Mouse (Mus musculus) A20 (cell line): ENCODE measurements around the gene Golga2.
"Not testable (repeated sequence)": the region's sequence is repeated elsewhere in the genome, so short reads cannot be mapped to it uniquely, and the experiment has no call there.

Experiments
- DNase-seq: peaks from one replicate; pipeline ENCODE4 v3.0.0-alpha.2; 2011; ENCODE audit warnings: low read depth, low spot score

Gene Golga2

DNA sequence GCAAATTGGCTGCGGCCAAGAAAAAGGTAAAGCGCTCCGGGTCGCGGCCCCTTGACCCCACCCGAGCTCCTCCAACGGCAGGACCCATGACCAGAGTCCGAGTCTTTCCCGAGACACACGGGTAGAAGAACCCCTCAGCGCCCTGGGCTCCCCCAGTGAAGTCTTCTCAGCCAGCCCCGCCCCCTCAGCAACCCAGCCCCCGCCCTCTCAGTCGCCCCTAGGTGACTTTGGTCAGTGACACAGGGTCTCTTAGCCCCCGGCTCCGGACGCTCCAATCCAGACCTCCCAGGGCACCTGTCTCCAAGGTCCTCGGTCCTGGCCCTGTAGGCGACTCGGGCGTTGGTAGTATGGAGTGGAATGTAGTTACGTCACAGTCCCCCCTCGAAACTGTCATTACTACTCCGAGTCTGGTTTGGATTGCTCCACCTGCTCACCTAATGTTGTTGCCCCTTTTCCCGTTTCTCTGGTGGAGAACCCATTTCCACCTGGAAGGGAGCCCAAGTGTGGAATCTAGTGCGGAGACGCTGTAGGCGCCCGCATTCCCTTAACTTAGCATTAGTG lies 1.3 kb downstream of the Golga2 start:
- no peak for DNase-seq

DNA sequence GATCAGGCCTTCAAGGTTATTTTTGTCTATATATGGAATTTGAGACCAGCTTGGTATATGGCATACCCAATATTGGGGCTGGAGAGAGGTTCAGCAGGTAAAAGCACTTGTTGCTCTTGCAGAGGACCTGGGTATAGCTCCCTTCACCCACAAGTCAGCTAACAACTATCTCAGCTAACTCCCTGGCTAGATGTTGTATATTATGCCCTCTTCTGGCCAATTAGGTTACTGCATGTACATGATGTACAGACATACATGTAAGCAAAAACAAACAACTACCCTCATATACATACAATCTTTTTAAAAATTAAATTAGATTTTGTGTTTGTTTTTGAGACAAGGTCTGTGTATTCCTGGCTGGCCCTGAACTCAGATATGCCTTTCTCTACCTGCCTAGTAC lies 2.4 kb downstream of the Golga2 start:
- DNase-seq = peak; percentile 84

DNA sequence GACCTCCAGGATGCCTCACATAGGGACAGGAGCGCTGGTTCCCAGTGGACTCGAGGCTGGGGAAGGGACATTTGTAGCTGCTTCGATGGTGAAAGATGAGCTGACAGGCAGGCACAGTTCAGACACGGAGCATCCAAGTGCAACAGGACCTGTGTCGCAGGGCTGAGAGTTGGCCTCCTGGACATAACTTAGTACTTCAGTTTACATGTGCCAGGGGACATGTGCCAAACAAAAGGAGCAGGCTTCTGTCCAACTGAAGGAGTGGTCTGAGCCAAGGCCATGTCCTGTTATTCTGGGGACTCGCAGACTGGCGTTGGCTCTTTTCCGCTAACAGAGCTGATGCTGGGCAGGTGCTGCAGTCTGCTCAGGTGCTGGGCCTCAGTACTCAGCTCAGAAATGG lies 7.2 kb downstream of the Golga2 start:
- DNase-seq = no peak

DNA sequence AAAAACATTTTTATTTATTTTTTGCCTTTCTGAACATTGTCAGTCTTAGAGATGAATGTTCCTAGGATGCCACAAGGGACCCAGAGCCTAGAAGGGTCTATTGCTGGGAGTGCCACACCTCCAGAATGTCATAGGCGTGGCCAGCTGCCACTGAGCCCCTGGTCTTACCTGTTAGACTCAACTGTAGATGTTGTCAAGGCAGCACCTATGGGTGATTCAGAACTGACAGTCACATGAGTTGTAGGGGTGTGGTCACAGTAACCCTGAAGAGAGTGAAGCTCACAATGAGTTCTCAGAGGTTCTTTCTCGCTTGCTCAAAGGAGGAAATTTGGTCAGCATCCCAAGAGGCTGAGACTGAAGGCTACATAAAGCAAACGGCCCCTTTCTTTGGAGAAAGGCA lies 8.1 kb downstream of the Golga2 start:
- no peak for DNase-seq

DNA sequence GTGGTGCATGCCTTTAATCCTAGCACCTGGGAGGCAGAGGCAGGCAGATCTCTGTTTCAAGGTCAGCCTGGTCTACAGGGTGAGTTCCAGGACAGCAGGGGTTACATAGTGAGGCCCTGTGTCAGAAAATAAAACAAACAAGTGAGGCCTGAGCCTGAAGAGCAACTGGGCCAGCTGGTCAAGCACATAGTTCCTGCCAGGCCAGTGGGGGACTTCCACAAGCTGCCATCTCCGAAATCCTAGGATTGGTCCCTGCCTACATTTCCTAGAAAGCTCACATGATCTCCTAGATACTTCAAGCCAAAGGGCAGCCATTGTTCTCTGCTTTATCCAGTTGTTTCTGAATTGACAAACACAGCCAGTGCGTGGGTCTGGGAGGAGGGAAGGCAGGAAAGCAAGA lies 8.7 kb downstream of the Golga2 start:
- not testable (repeated sequence) for DNase-seq

DNA sequence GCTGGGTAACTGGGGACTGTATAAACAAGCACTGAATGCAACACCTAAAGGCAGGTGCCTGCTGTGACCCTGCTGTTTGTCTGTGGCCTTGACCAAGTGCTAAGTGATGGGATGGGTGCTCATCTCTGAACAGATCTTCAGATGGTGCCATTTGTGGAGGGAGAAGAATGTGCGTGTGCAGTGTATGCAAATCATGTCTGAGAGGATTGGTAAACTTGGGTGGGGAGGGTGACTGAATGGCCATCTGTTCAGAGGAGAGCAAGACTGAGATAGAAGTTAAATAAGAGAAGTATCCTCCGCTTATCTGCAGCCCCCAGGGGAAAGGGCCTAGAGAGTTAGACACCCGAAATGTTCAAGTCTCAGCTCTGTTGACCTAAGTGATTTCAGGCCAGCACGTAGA lies 12.3 kb downstream of the Golga2 start:
- peak; percentile 41 for DNase-seq

DNA sequence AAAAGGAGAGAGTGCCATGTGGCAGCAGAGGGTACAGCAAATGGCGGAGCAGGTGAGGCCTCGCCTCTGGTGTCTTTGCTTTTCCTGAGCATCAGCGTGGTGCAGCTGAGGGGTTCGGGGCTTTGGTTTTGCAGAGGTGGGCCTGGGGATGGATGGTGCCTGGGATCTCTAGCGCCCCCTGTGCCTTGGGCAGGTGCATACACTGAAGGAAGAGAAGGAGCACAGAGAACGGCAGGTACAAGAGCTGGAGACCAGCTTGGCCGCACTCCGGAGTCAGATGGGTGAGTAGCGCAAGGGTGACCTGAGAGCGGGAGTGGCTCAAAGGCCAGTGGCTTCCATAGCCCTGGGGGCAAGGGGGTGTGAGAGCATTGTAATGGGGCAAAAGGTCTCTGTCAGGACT lies 15.8 kb downstream of the Golga2 start:
- no peak for DNase-seq

DNA sequence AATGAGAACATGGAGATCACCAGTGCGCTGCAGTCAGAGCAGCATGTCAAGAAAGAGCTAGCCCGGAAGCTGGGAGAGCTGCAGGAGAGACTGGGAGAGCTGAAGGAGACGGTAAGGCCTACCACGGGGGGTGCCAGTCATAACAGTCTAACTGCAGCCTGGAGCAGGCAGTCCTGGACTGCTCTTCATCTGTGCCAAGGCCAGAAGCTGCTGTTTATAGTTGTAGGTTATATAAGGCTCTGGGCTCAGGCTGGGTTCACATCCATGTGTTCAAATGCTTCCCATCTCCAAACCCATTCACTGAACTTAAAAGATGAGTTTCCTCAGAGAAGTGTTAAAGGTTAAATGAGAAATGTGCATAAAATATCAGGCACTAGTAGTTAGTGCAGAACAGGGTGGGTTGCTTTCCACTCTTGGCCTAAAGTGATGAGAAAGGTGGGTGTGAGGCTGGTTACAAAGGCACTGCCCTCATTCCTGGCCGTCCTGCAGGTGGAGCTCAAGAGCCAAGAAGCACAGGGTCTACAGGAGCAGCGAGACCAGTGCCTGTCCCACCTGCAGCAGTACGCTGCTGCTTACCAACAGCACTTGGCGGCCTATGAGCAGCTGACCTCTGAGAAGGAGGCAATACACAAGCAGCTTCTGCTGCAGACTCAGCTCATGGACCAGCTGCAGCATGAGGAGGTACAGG lies 17.1 kb downstream of the Golga2 start:
- DNase-seq = peak; percentile 59

DNA sequence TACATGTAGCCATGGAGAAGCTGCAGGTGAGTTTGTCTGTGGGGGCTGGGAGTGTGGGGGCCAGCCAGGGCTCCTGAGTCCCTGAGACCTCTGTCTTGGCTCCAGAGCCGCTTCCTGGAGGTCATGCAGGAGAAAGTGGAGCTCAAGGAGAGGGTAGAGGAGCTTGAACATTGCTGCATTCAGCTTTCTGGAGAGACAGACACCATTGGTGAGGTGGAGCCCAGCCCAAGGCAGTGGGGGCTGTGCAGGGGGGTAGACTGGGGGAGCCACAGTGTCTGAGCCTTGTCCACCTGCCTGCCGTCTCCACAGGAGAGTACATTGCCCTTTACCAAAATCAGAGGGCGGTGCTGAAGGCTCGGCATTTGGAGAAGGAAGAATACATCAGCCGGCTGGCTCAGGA lies 18.5 kb downstream of the Golga2 start:
- DNase-seq = no peak

DNA sequence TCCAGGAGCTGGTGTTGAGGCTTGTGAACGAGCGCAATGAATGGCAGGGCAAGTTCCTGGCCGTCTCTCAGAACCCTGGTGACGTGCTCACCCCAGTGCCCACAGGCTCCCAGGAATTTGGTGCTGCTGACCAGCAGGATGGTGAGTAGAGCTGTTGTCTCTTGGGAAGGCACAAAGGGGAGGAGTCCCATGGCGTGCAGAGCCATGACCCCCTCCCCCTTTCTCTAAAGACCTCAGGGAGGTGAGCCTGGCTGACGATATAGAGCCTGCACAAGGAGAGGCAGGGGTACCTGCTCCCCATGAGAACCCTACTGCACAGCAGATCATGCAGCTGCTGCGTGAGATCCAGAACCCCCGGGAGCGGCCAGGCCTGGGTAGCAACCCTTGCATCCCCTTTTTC lies 19.0 kb downstream of the Golga2 start:
- no peak for DNase-seq

DNA sequence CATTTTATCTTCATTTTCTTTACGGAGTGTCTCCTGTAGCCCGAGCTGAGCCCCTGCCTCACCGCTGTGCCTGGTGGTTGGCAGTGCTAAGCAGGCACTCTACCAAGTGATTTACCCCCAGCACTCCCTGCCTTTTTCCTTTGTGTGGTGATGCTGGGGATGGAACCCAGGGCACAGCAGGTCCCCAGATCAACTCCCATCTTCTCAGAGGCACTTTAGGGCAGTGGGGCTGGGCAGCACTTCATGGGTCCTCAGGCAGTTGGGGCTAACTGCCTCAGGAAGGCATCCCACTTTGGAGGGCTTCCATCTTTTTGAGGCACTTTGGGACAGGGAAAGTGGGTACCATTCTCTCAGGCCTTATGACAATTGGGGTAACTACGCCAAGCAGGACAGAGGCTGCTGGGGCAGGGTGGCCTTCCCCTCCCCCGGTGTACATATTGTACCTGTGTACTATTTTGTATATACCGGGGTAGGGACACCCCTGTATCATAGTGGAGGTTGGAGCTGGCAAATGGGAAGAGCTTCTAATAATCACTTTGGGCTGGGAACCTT lies 20.1 kb downstream of the Golga2 start:
- DNase-seq = no peak

DNA sequence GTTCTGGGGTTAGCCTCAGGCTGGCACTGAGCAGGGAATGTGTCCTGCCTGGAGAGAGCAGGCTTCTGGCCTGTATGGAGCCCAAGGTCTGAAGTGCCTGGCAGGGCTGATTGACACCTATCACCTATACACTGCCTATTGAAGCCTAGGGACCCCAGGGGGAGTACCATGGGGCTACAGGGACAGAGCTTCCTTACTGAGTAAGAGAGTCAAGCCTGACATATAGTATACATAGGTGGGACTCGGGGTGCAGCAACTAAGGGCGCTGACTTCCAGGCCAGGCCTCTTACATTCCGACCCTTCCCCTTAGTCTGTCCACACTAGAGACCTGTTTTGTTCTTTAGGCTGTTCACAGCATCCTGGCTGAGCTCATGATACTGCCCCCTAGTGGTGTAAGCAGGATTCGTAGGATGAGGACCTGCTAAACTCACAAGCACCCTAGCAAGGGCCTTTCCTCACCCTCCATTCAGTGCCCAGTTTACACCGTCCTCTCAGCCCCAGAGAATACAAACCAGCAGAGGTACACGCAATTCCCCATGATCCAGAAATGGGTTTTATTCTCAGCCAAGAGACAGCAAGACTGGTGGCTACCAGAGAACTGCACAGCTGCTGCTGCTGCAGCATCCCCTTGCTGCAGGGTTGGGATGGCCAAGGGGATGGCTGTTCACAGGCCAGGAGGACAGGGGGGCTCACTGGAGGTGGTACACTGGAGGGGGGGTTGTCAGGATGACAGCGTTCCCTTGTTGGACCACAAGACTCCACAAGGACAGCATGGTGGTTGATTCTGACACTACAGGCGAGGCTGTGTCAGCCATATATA lies 21.0 kb downstream of the Golga2 start:
- DNase-seq = peak; percentile 69

DNA sequence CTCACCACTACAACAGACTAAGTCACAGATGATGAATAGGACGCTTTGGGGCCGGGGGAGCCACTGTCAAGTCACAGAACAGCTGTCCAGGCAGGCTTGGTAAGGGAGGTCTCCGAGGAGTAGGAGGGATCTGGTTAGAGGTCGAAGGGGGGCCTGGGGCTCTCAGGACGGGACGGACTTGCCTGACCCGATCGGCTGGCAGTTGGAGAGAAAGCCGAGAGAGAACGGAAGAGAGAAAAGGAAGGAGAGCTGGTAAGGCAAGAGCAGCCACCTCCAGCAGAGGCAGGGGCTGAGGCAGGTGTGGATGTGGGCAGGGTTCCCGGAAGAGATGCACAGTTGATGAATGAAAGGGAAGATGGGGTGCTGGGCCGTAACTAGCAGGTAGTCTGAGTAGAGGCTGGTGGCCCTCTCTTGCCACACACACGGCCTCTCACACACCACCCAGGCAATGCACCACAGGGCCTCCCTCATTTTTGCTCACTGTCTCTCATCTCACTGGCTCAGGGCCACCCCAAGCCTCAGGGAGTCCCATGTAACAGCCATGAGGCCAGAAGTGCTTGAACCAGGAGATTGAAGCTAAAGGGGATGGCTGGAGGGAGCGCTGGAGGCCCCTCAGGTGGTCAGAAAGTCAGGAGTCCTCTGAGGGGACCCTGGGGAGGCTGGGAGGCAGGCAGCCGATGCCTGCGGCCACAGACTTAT lies 21.8 kb downstream of the Golga2 start:
- DNase-seq = no peak

DNA sequence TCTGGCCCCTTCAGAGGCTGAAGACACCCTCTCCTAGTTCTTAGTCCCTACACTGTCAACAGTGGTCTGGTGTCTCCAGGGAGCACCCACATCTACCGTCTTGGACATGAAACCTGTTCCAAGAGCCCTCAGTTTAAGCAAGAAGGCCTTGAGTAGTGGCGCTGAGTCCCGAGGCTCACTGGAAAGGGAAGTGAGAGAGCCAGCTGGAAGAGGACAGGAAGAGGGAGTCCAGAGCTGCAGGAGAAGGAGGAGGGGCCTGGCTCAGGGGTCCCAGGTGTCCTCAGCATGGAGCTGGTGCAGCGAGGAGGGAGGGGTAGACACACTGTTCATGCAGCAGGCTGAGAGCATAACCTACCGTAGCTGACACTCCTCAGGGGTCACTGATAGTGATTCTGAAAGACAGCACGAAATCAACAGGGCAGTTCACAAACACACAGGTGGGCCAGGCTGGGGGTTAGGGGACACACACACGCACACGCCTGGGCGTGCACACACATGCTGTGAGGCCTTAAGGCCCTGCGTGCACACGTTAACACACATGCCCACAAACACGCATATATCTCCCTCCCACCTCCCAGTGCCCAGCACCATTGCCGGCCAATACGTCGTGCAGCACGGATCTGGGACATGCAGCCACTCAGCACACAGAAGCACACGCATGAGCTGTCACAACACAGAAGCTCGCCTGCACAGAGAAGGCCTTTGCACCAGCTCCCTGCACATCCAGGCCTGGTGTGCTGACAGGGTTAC lies 23.1 kb downstream of the Golga2 start:
- DNase-seq = peak; percentile 43

DNA sequence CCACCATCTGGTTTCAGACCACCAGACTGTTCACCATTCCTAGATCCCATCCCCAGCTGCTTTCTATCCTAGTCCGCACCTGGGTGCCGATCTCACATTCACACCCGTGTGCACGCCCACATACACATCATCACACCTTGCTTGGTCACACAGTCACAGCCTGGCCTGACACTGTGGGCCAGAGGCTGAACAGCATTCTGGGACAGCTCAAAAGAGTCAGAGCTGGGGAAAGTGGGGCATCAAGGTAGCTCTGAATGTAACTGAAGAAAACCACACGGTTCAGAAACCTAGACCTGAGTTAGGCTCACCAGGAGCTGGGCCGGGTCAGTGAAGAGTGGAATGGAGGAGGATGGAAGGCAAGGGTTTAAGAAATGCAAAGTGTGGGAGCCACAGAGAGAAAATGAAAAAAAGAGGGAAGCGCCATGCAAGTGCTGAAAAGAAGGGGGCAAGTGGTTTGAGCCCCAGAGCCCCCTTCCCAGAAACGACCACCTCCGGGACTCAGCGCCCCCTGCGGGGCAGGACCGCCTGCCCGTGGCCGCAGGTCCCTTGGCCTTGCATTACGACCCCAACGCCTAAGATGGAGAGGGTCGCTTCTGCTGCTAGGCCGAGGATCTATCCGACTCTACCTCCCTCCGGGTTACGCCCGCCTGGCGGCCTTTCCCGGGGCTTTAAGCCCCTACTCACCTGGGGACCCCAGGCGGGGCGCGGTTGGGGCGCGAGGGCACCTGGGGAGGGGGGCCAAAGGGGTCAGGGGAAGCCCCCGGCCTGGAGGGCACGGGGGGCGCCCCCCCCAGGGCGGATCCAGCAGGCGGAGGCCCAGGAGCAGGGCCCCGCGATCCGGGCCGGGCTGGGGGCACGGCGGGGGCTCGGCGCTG lies 24.5 kb downstream of the Golga2 start:
- peak; percentile 32 for DNase-seq

DNA sequence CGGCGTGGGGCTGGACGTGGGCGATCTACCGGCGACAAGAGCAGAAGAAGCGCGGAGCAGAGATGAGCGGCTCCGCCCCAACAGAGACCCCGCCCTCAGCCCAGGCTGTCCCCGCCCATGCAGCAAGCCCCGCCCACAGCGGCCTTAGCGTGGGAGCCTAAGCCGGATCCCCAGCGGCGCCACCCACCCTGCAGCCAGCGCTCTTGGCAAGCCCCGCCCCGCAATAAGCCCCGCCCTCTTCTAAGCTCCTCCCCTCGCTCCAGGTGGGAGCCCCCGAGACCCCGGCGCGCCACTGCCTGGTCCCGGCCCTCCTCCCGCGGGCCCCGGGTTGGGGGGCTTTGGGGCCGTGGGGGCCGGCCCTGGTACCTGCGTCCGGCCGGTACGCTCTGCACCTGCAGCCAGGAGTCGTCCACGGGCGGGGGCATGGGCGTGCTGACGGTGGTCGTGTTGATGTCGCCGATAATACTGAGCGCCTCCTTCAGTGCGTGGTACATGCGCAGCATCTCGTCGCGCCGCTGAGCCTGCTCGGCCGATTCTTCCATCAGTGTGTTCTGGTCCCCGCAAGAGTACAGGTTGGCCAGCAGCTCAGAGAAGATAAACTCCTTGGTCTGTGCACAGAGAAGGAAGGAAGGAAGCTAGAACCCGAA lies 25.3 kb downstream of the Golga2 start:
- DNase-seq = peak; percentile 89

DNA sequence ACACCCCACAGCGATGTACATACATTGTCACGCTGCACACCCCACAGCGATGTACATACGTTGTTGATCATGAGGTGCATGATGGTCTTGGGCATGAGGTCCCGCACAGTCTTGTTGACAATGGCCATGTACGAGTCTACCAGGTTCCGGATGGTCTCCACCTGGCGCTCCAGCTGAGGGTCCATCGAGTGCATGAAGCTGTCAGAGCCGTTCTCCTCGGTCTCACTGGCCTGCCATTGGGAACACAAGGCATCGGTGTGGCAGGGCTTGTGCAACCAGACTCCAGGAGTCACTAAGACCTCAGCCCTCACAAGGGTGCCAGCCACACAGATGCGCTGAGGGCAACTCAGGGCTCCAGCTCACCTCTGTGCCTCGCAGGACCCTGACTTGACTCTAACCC lies 27.6 kb downstream of the Golga2 start:
- DNase-seq = no peak

DNA sequence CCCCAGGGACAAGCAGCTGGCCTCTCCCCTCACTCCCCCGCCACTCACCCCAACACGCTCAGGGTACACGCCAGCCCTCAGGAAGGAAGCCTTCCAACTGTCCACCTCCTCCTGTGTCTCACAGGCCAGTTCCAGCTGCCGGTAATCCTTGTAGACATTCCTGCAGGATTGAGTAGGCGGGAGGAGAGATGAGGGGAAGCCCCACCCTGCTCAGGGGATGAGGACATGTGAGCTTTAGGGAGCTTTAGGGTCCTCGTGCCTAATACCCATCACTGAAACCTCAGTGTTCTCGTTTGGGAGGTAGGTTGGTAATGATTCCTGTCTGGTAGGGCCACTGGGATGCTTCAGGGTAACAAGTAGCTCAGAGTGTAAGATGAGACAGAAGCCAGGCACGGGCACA lies 28.6 kb downstream of the Golga2 start:
- DNase-seq = no peak

DNA sequence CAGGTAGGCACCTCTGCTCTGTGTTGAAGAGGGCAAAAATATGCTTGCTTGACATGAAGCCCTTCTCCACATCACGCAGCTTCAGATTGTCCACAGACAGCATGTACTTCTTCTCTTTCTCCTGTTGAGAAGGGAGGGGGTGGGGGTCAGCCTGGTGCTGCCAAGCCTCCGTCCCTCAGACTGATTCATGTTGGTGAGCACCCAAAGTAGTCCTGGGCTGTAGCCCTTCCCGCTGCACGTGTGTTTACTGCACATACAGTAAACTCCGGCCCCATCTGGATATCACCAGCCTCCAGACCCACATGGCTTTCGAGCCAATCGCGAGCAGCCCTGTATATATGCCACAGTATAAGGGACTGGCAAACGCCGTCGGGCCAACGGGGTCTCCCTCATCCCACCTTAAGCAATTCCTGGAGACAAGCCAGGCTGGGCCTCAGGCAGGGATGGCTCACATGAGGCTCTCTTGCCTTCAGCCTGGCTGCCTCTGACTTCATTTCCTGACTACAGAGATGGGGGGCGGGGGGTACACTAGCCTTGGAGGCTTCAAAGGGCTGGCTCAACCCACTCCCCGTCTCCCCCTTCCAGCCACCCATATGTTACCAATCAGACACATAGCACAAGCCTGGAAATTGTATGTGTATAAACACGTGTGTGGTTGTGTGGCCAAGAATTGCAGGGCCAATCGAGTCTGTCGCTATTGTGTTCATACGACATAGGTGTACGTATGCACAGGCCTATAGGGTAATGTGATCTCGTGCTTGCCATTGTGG lies 29.9 kb downstream of the Golga2 start:
- DNase-seq = no peak
